Mouse (Mus musculus): ENCODE results near the gene Pih1d3.

The Pih1d3 gene

GRCm38 (mm10) chr1:31222564-31222963 lies at the start of gene Pih1d3, which contains the start of gene 4931428L18Rik:
Pih1d3 (plus strand) TSS chr1:31222838.
4931428L18Rik (minus strand) TSS chr1:31222684.
- no peak for DNase-seq

- DNase-seq, result no peak
These were observed 47.2 kb upstream of the Pih1d3 start for GRCm38 (mm10) chr1:31175401-31175800.

- DNase-seq, result no peak
These were observed 46.5 kb upstream of the Pih1d3 start, which contains the start of gene Lgsn for GRCm38 (mm10) chr1:31176101-31176500. Lgsn (plus strand) TSS chr1:31176401.

DNA sequence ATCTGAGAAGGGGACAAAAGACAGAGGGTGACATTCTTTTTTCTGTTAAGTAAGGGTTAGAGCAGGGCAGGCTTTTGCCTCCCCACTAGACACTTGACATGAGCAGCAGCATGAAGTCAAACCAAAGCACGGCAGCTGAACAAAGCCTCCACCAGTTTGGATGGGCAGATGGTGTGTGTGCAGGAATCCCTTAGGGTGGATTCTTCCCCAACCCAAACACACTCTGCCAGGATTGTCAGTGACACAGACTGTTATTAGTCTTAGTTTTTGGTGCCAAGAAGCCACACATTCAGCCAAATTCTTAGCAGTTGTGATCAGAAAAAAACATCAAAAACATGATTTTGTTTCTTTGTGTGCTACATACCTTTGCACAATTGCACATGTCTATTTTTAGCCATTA lies 44.4 kb upstream of the Pih1d3 start:
- no peak for DNase-seq

DNA sequence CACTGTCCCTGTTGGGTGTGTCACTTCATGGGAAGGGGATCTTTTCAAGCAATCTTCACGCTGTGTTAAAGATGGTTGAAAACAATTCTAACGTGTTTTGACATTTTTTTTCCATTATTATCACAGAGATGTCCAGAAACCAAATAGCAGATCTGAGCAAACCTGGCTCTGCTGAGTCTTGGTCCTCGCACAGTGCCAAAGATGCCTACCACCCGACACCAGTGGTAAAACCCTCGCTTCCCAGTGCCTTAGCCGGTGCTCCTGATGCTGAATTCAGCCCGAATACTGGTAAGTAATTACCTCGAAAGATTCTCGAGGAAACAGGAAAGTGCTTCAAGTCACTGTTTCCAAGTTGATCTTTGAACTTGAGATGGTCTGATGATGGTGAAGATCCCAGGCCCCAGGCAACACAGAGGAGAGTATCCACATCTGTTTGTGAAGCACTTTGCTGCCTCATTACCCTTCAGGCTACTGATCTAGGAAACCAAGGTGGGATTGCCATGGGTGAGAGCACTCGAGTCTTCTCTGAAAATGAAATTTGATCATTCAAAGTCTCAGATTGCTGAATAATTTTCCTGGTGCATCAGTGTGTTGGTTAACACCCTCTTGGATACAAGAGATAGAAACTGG lies 32.3 kb upstream of the Pih1d3 start:
- DNase-seq, result no peak

DNA sequence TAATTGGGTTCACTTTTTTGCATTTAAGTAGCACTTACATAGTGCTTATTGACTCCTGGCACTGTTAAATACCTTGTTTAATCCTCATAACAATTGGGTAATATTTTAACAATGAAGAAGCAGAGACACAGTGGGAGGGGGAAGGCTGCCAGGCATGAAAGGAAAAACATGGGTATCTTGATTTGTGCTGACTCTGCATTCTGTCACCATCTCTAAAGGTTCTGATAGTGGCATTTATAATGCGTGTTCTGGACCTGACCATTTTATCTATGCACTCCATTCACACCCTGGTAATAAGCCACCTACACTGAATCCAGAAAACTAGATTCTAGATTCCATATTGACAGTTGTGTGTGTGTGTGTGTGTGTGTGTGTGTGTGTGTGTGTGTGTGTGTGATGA lies 27.0 kb upstream of the Pih1d3 start:
- no peak for DNase-seq

- no peak for DNase-seq
These were observed 25.7 kb upstream of the Pih1d3 start for GRCm38 (mm10) chr1:31196959-31197358.

DNA sequence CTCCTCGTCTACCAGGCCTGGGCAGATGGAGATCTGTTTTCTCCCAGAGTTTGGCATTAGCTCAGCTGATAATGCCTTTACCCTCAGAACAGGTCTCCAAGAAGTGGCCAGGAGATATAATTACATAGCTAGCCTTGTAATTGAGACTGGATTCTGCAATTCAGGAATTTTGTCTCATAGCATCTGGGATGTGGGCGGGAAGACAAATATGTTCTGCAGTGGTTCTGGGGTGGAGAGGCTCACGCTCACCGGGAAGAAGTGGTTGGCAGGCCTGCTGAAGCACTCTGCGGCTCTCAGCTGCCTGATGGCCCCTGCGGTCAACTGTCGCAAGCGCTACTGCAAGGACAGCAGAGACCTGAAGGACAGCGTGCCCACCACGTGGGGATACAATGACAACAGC lies 18.9 kb upstream of the Pih1d3 start:
- DNase-seq, result no peak

- no peak for DNase-seq
These were observed 17.3 kb upstream of the Pih1d3 start for GRCm38 (mm10) chr1:31205346-31205745.

- no peak for DNase-seq
These were observed 16.9 kb upstream of the Pih1d3 start for GRCm38 (mm10) chr1:31205770-31206169.

GRCm38 (mm10) chr1:31210144-31210543 lies 12.5 kb upstream of the Pih1d3 start:
- DNase-seq, result peak in 1 of 2 experiments; percentile 71

DNA sequence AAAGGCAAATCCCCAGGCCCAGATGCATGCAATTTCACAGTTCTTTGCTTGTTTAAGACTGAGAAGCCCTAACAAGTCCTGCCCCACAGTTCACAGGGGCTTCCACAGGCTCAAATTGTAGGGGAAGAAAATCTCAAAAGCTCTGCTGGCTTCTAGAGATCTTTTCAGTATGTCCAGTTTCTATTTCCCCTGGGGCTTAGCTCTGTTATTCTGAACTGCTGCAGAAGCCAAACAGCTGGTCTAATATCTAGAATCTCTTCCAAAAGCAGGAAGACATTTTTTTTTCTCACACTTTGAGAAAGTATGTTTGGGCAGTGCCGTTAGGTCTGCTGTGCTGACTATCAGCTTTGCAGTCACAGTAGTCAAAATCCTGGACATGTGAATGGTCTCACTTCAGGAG lies 7.8 kb upstream of the Pih1d3 start:
- DNase-seq, result no peak

GRCm38 (mm10) chr1:31220599-31221250 lies 1.9 kb upstream of the Pih1d3 start:
- DNase-seq, result no peak

DNA sequence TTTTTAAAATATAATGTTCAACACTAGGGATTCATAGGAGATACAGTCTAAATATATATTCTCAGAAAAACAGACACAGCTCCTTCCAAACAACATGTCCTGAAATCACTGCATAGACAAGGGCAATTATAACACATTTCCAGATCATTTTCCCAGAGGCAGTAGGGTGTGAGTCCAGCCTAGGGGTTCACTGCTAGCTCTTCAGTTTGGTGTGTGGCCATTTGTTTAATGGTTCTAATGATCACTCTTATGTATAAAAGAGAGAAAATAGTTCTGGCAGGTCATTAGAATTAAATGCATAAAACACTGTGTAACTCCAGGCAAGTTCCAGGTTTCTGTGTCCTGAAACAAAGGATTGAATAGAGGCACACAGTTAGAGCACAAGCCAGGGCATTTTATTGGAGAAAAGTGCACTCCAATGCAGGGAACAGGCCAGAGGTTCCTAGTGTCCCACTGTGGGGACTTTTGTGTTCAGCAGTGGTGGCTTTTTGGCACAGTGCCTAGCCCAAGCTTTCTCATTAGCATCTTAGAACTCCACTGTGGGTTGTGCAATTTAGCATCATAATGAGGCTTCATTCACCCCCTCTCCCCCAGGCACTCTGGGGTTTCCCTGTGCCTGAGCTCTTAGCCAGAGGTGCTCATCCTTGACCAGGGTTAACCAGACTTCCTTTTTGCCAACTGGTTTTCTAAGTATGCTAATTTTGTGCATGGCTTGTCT lies 10.8 kb downstream of the Pih1d3 start:
- peak; percentile 44 to 66 for DNase-seq

DNA sequence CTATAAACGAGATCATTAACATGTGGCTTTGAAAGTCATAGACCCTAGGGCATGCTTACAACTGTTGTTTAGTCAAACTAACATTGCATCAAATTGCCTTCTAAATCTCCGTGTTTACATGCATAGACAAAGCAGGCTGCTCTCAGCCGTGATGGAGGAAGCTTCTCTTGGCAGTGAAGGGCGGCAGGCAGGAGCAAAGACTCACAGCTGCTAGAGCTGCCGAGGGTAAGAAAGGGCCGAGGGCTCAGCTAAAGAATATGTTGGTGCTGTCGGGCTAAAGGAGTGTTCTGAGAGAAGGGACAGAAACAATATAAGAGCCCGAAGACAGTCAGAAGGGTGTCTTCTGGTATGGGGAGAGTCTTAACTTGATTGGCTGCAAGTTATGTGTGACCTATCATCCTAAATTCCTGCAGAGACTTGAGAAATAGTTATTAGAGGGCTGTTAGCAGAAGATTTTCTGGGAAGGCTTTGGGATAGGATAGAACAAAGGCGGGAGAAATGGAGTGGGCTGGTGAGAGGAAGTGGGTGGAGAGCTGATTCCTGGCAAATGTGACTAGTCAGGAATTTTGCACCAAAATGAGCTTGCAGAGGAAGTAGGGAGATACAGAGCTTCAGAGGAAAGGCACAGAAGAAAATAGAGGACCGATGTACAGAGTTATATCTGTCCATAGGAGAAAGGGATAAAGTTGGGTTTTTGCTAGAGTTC lies 37.7 kb downstream of the Pih1d3 start:
- DNase-seq, result no peak
